Mouse (Mus musculus) myocyte (in vitro differentiated cells): ENCODE data around the gene Psmc2.

Experiments used
- E2F4 ChIP-seq: IDR thresholded peaks from one replicate; pipeline ENCODE4 v1.6.1; 2011; ENCODE audit warnings: mild to moderate bottlenecking, control low read depth, moderate library complexity; ENCODE audit not compliant: insufficient read depth
- MAX ChIP-seq: IDR thresholded peaks from one replicate; pipeline ENCODE4 v1.6.1; 2011; ENCODE audit warnings: low read depth, mild to moderate bottlenecking, control low read depth
- MYOD1 ChIP-seq, 3 experiments: IDR thresholded peaks; one replicate each; pipeline ENCODE4 v1.6.1; 2011; ENCODE audit warnings: control low read depth in 2 of 3, low read depth in 2 of 3, mild to moderate bottlenecking in 2 of 3, moderate library complexity in 1 of 3; ENCODE audit not compliant: insufficient read length in 2 of 3, control insufficient read depth in 1 of 3
- POLR2A ChIP-seq: IDR thresholded peaks from one replicate; pipeline ENCODE4 v1.6.1; 2011; ENCODE audit warnings: low read depth, mild to moderate bottlenecking, control low read depth, moderate library complexity; ENCODE audit not compliant: insufficient read length
- POLR2AphosphoS2 ChIP-seq: IDR thresholded peaks from one replicate; pipeline ENCODE4 v1.6.1; 2011; ENCODE audit warnings: low read depth, control low read depth; ENCODE audit not compliant: insufficient read length
- REST ChIP-seq: IDR thresholded peaks from one replicate; pipeline ENCODE4 v1.6.1; 2011; ENCODE audit warnings: mild to moderate bottlenecking, control low read depth, moderate library complexity; ENCODE audit not compliant: insufficient read depth, insufficient read length
- SRF ChIP-seq: IDR thresholded peaks from one replicate; pipeline ENCODE4 v1.6.1; 2011; ENCODE audit warnings: low read depth; ENCODE audit not compliant: control insufficient read depth, insufficient read length
- TCF3 ChIP-seq: IDR thresholded peaks from one replicate; pipeline ENCODE4 v1.6.1; 2011; ENCODE audit warnings: low read depth, control low read depth; ENCODE audit not compliant: insufficient read length
- USF1 ChIP-seq: IDR thresholded peaks from one replicate; pipeline ENCODE4 v1.6.1; 2011; ENCODE audit warnings: low read depth, mild to moderate bottlenecking, control low read depth, moderate library complexity

DNA sequence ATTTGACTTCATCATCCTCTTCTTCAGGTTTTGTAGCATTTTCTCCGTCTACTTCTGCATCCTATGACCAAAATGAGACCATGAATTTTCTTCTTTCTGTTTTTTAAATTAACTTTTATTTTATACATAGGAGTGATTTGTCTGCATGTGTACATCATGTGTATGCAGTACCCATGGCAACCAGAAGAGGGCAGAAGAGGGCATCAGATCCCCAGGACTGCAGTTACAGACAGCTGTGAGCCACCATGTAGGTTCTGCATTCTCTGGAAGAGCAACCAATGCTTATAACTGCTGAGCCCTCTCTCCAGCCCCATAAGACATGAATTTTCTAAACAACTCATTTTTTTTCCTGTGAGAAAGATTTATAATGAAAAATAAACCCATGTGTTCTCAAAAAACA lies 28.9 kb downstream of the Psmc2 start:
- TF ChIP-seq POLR2A (no peak), E2F4 (no peak), MYOD1 (IDR thresholded peaks at IDR 0.05; ENCODE audit: control insufficient read depth in 1 of 3, insufficient read length in 2 of 3, low read depth in 2 of 3) (no peak), POLR2AphosphoS2 (no peak), MAX (no peak), TCF3 (no peak), USF1 (no peak), SRF (no peak), REST (no peak)
